Mouse (Mus musculus): ENCODE data around the gene Bcl2l11. TPM values are rescaled to one million over a fixed set of nuclear protein-coding genes. Genes with fewer than 3 reads are reported as not detected.
A peak's percentile ranks its signal among the peaks of the same experiment; 100 is the strongest.

Gene Bcl2l11
- total and polyA plus RNA-seq, 3 experiments = 2.3 to 6.3 TPM; not detected in 1

- peaks cover 0 to 6% of the 10 kb centered on the region in 2 experiments; a peak in 3 of 4 replicates for H3K36me3 ChIP-seq (ENCODE audit: control insufficient read depth in 1 of 2, insufficient read depth in 2 of 2, low read length in 2 of 2)
- DNase-seq (ENCODE audit: low read depth, low spot score) = no peak
- no peak overlapping the region for H3K27ac ChIP-seq (ENCODE audit: control insufficient read depth, low read depth, low read length)
- H3K79me2 ChIP-seq (ENCODE audit: control insufficient read depth, insufficient read depth, low read length, poor library complexity) = no peaks in the 10 kb centered on the region
- H3K9me3 ChIP-seq (replicated peaks; ENCODE audit: insufficient read depth, low read length) = no peaks in the 10 kb centered on the region
- H3K4me3 ChIP-seq (ENCODE audit: control insufficient read depth in 1 of 2, insufficient read depth in 1 of 2, low read depth in 2 of 2, low read length in 2 of 2) = no peak overlapping the region
- no peaks in the 10 kb centered on the region for H3K27me3 ChIP-seq (ENCODE audit: control insufficient read depth in 1 of 2, insufficient read depth in 2 of 2, low read length in 2 of 2)
- H3K4me1 ChIP-seq (ENCODE audit: control insufficient read depth in 1 of 2, insufficient read depth in 2 of 2, low read length in 2 of 2) = peaks cover 2 to 8% of the 10 kb centered on the region in 2 experiments
- H3K9ac ChIP-seq (ENCODE audit: control insufficient read depth, low read depth, low read length, poor library complexity, severe bottlenecking) = no peak overlapping the region
- no peak for TF ChIP-seq MAX (IDR thresholded peaks at IDR 0.05; ENCODE audit: low read length)
- TF ChIP-seq TBP (IDR thresholded peaks at IDR 0.05; ENCODE audit: low read depth, low read length) = no peak
- no peak for TF ChIP-seq POLR2A (IDR thresholded peaks at IDR 0.05; ENCODE audit: control insufficient read depth in 1 of 2, insufficient read depth in 1 of 2, low read depth in 1 of 2, low read length in 2 of 2, poor library complexity in 1 of 2)
- no peak for TF ChIP-seq RAD21 (IDR thresholded peaks at IDR 0.05; ENCODE audit: low read depth, low read length)
- TF ChIP-seq POLR2AphosphoS5 (IDR thresholded peaks at IDR 0.05; ENCODE audit: borderline replicate concordance, low read depth, low read length) = no peak
- TF ChIP-seq ELF1 (IDR thresholded peaks at IDR 0.05; ENCODE audit: low read depth, low read length) = no peak
- TF ChIP-seq GATA1 (IDR thresholded peaks at IDR 0.05; ENCODE audit: low read depth, low read length) = no peak
- no peak for TF ChIP-seq UBTF (IDR thresholded peaks at IDR 0.05; ENCODE audit: borderline replicate concordance, insufficient read depth, low read depth, low read length)
- TF ChIP-seq MAFK (IDR thresholded peaks at IDR 0.05; ENCODE audit: borderline replicate concordance, low read depth, low read length) = no peak
- TF ChIP-seq E2F4 (IDR thresholded peaks at IDR 0.05; ENCODE audit: borderline replicate concordance, low read depth, low read length) = no peak
- no peak for TF ChIP-seq HCFC1 (IDR thresholded peaks at IDR 0.05; ENCODE audit: low read depth, low read length)
- no peak for TF ChIP-seq ZNF384 (IDR thresholded peaks at IDR 0.05; ENCODE audit: low read depth, low read length)
Observed at GRCm38 (mm10) chr2:128139781-128140180, 13.9 kb downstream of the Bcl2l11 start.

DNA sequence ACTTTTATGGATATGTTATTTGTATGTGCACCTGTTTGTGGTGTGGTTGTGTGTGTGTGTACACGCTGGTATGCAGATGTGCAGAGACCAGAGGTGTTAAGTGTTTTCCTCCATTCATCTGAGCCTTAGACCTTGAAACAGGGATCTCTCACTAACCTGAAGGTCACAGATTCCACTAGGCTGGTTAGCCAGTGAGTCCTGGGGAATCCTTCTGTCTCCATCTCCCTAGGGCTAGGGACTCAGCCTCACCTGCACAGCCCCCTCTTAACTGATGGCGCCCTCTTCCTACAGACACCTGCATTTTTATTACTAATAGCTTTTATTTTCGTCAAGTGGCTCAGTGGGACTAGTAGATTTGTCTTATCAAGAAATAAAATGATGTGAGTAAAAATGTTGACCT lies 14.3 kb downstream of the Bcl2l11 start:
- Histone ChIP-seq H3K27me3 (ENCODE audit: control insufficient read depth in 1 of 2, insufficient read depth in 2 of 2, low read length in 2 of 2) (no peaks in the 10 kb centered on the region), H3K9me3 (replicated peaks; ENCODE audit: insufficient read depth, low read length) (no peaks in the 10 kb centered on the region), H3K79me2 (ENCODE audit: control insufficient read depth, insufficient read depth, low read length, poor library complexity) (no peaks in the 10 kb centered on the region), H3K4me1 (ENCODE audit: control insufficient read depth in 1 of 2, insufficient read depth in 2 of 2, low read length in 2 of 2) (peaks cover 2 to 8% of the 10 kb centered on the region in 2 experiments), H3K4me3 (ENCODE audit: control insufficient read depth in 1 of 2, insufficient read depth in 1 of 2, low read depth in 2 of 2, low read length in 2 of 2) (no peak overlapping the region), H3K36me3 (ENCODE audit: control insufficient read depth in 1 of 2, insufficient read depth in 2 of 2, low read length in 2 of 2) (peaks cover 0 to 6% of the 10 kb centered on the region in 2 experiments; a peak in 3 of 4 replicates), H3K27ac (ENCODE audit: control insufficient read depth, low read depth, low read length) (no peak overlapping the region), H3K9ac (ENCODE audit: control insufficient read depth, low read depth, low read length, poor library complexity, severe bottlenecking) (no peak overlapping the region)
- DNase-seq (ENCODE audit: low read depth, low spot score) = no peak
- TF ChIP-seq POLR2A (IDR thresholded peaks at IDR 0.05; ENCODE audit: control insufficient read depth in 1 of 2, insufficient read depth in 1 of 2, low read depth in 1 of 2, low read length in 2 of 2, poor library complexity in 1 of 2) = no peak
- no peak for TF ChIP-seq ELF1 (IDR thresholded peaks at IDR 0.05; ENCODE audit: low read depth, low read length)
- TF ChIP-seq TAL1 (IDR thresholded peaks at IDR 0.05; ENCODE audit: low read length) = no peak

DNA sequence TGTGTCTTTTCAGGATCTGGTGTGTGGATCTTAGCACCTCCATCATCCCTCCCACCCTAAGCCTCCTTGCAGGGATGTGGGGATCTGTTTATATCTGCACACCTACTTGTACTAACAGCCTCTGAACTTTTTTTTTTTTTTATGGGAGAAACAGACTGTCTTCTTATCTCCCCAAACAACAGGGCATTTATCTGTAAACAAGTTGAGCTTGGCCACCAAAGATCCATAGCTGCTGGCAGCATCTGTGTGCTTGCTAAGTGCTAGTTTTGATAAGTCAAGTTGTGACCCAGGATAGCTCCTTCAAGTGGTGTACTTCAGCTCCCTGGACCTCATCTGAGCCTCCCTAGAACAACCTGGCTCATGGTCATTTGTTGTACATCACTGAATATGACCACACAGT lies 18.2 kb downstream of the Bcl2l11 start:
- no peak overlapping the region for H3K4me3 ChIP-seq (ENCODE audit: control insufficient read depth in 1 of 2, insufficient read depth in 1 of 2, low read depth in 2 of 2, low read length in 2 of 2)

More for the DNA sequence above, 18.2 kb downstream of the Bcl2l11 start:
- TF ChIP-seq GATA1 (IDR thresholded peaks at IDR 0.05; ENCODE audit: low read depth, low read length) = peak; percentile 72
- TF ChIP-seq BHLHE40 (IDR thresholded peaks at IDR 0.05; ENCODE audit: borderline replicate concordance, low read depth, low read length) = no peak
- TF ChIP-seq ETS1 (IDR thresholded peaks at IDR 0.05; ENCODE audit: low read depth, low read length) = peak; percentile 32; the same call in 1 of the 2 replicates
- TF ChIP-seq ZNF384 (IDR thresholded peaks at IDR 0.05; ENCODE audit: low read depth, low read length) = peak; percentile 88
- TF ChIP-seq MXI1 (IDR thresholded peaks at IDR 0.05; ENCODE audit: low read depth, low read length) = no peak
- TF ChIP-seq MYB (IDR thresholded peaks at IDR 0.05; ENCODE audit: low read depth, low read length) = no peak
- peak; percentile 14; the same call in 1 of the 2 replicates for TF ChIP-seq TAL1 (IDR thresholded peaks at IDR 0.05; ENCODE audit: low read length)
- peak; percentile 73; the same call in 1 of the 2 replicates for TF ChIP-seq TCF12 (IDR thresholded peaks at IDR 0.05; ENCODE audit: low read depth, low read length)
- peak; percentile 53 to 73; a peak in 3 of 4 replicates for TF ChIP-seq EP300 (IDR thresholded peaks at IDR 0.05; ENCODE audit: low read depth in 1 of 2, low read length in 2 of 2)
- TF ChIP-seq ELF1 (IDR thresholded peaks at IDR 0.05; ENCODE audit: low read depth, low read length) = no peak
- no peak for TF ChIP-seq USF1 (IDR thresholded peaks at IDR 0.05; ENCODE audit: low read depth, low read length)
- Histone ChIP-seq H3K27me3 (ENCODE audit: control insufficient read depth in 1 of 2, insufficient read depth in 2 of 2, low read length in 2 of 2) (no peaks in the 10 kb centered on the region), H3K9ac (ENCODE audit: control insufficient read depth, low read depth, low read length, poor library complexity, severe bottlenecking) (no peak overlapping the region), H3K9me3 (replicated peaks; ENCODE audit: insufficient read depth, low read length) (no peaks in the 10 kb centered on the region), H3K27ac (ENCODE audit: control insufficient read depth, low read depth, low read length) (no peak overlapping the region), H3K79me2 (ENCODE audit: control insufficient read depth, insufficient read depth, low read length, poor library complexity) (no peaks in the 10 kb centered on the region), H3K4me1 (ENCODE audit: control insufficient read depth in 1 of 2, insufficient read depth in 2 of 2, low read length in 2 of 2) (peaks cover 2 to 5% of the 10 kb centered on the region in 2 experiments), H3K36me3 (ENCODE audit: control insufficient read depth in 1 of 2, insufficient read depth in 2 of 2, low read length in 2 of 2) (peaks cover 0 to 6% of the 10 kb centered on the region in 2 experiments; a peak in 3 of 4 replicates)
- DNase-seq (ENCODE audit: low read depth, low spot score) = peak; percentile 29
